Mouse (Mus musculus): ENCODE results near the gene Dnajc11. TPM values are rescaled to one million over a fixed set of nuclear protein-coding genes. Genes with fewer than 3 reads are reported as not detected.

Gene Dnajc11
- polyA plus RNA-seq, 1 experiment from 2014 or later: 45.4 TPM

- Histone ChIP-seq H3K4me2 (peak overlapping the region; percentile 97), H3K4me3 (peak overlapping the region; percentile 75), H3K27ac (peak overlapping the region; percentile 96), H3K36me3 (peaks cover 29% of the 10 kb centered on the region), H3K4me1 (replicated peaks) (peaks cover 66% of the 10 kb centered on the region), H3K9ac (peak overlapping the region; percentile 86), H3K27me3 (no peaks in the 10 kb centered on the region), H3K9me3 (replicated peaks) (no peaks in the 10 kb centered on the region)
- WGBS: 42% methylated on average over 8 of the region's 8 CpGs
- no peak for ATAC-seq (replicated peaks; ENCODE audit: insufficient number of reproducible peaks, insufficient read depth, low FRiP score, low read depth)
These were observed 77.8 kb downstream of the Dnajc11 start for GRCm38 (mm10) chr4:152011171-152011760.

GRCm38 (mm10) chr4:152012109-152012508, 78.6 kb downstream of the Dnajc11 start:
- Histone ChIP-seq H3K27me3 (no peaks in the 10 kb centered on the region), H3K9ac (0 out of 2 replicates have a peak overlapping the region, but pooled peaks have one; percentile 18), H3K36me3 (peaks cover 35% of the 10 kb centered on the region), H3K4me2 (peak overlapping the region; percentile 97), H3K27ac (peak overlapping the region; percentile 96), H3K4me3 (peak overlapping the region; percentile 75), H3K4me1 (replicated peaks) (peaks cover 61% of the 10 kb centered on the region), H3K9me3 (replicated peaks) (no peaks in the 10 kb centered on the region)
- ATAC-seq (replicated peaks; ENCODE audit: insufficient number of reproducible peaks, insufficient read depth, low FRiP score, low read depth): no peak
- WGBS: 82% methylated on average over 16 of the region's 16 CpGs

DNA sequence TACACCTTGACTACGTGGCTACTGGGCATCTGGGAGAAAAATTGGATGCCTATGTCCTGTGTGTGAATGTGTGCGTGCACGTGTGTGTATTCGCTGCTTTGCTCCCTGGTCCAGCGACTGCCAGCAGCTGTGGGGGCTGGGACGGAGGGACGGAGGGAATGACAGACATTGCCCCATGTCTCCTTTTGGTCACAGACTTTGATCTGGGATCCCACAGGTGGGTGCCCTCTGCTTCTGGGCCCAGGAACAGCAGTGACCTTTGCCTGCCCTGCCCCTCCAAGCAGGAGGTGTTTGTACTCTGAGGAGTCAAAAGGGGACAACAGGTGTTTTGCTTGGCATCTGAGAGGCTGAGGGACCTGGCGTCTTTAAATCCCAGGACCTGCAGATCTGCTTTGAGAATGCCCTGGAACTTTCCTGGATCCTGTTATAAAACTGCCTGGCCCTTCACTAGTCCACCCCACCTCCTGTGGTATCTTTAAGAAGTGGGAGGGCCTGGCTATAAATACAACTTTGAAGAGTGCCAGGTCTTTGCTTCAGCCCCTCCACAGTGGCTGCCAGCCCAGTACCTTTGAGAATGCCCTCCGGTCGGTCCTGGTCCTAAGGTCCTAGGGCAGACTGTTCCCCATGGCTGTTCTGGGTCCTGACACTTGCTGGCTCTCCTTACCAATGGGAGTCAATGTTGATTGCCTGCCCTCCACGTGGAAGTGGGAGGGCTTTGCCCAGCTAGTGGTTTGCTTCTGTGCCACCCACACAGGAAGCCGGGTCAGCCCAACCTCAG, 79.7 kb downstream of the Dnajc11 start:
- ATAC-seq (replicated peaks; ENCODE audit: insufficient number of reproducible peaks, insufficient read depth, low FRiP score, low read depth): no peak
- Histone ChIP-seq H3K9ac (peak overlapping the region; percentile 31), H3K27me3 (no peaks in the 10 kb centered on the region), H3K4me1 (replicated peaks) (peaks cover 50% of the 10 kb centered on the region), H3K9me3 (replicated peaks) (no peaks in the 10 kb centered on the region), H3K27ac (peak overlapping the region; percentile 96), H3K4me2 (peak overlapping the region; percentile 97), H3K36me3 (peaks cover 46% of the 10 kb centered on the region), H3K4me3 (peak overlapping the region; percentile 24)
- 62% methylated on average over 12 of the region's 12 CpGs for WGBS

- no peak overlapping the region for H3K9ac ChIP-seq
- H3K4me2 ChIP-seq: no peak overlapping the region
- no peaks in the 10 kb centered on the region for H3K9me3 ChIP-seq (replicated peaks)
- H3K27me3 ChIP-seq: no peaks in the 10 kb centered on the region
- ATAC-seq (replicated peaks; ENCODE audit: insufficient number of reproducible peaks, insufficient read depth, low FRiP score, low read depth): no peak
- peaks cover 5% of the 10 kb centered on the region for H3K4me1 ChIP-seq (replicated peaks)
- WGBS: 82% methylated on average over 6 of the region's 6 CpGs
- no peak overlapping the region for H3K4me3 ChIP-seq
- peaks cover 84% of the 10 kb centered on the region for H3K36me3 ChIP-seq
- H3K27ac ChIP-seq: no peak overlapping the region
These were observed 85.6 kb downstream of the Dnajc11 start for GRCm38 (mm10) chr4:152019073-152019472.

- Histone ChIP-seq H3K9me3 (replicated peaks) (no peaks in the 10 kb centered on the region), H3K36me3 (peaks cover 76% of the 10 kb centered on the region)
- no peak for ATAC-seq (replicated peaks; ENCODE audit: insufficient number of reproducible peaks, insufficient read depth, low FRiP score, low read depth)
These were observed 86.5 kb downstream of the Dnajc11 start for GRCm38 (mm10) chr4:152020024-152020423.

DNA sequence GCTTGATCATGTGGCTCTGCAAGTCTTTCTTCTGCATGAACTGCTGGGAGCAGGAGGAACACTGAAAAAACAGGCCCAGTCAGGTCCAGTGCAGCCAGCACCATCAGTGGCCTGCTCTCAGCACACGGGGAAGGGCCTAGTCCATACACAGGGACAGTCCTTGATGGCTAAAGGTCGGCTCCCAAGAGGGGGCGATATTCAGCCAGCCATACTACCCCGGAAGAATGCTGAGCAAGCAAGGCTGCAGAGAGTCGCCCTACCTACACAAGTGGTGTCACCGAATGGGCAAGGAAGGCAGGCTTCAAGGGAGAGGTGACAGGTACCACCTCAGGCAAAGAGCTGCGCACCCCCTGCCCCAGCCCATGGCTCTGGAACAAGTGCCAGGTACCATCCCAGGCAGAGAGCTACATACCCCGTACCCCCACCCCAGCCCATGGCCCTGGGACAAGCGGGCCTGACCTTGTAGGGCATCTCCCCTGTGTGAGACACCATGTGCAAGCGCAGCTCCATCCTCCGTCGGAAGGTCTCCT, 88.1 kb downstream of the Dnajc11 start:
- Histone ChIP-seq H3K4me1 (replicated peaks) (peaks cover 25% of the 10 kb centered on the region), H3K4me3 (no peak overlapping the region), H3K36me3 (peaks cover 60% of the 10 kb centered on the region), H3K27ac (no peak overlapping the region), H3K27me3 (no peaks in the 10 kb centered on the region), H3K9ac (no peak overlapping the region), H3K9me3 (replicated peaks) (no peaks in the 10 kb centered on the region), H3K4me2 (no peak overlapping the region)
- ATAC-seq (replicated peaks; ENCODE audit: insufficient number of reproducible peaks, insufficient read depth, low FRiP score, low read depth): no peak
- WGBS: 75% methylated on average over 12 of the region's 12 CpGs

More at GRCm38 (mm10) chr4:152020024-152020423, 86.5 kb downstream of the Dnajc11 start:
- no peaks in the 10 kb centered on the region for H3K27me3 ChIP-seq
- no peak overlapping the region for H3K4me3 ChIP-seq
- no peak overlapping the region for H3K4me2 ChIP-seq
- H3K9ac ChIP-seq: no peak overlapping the region
- WGBS: 89% methylated on average over 21 of the region's 21 CpGs
- H3K27ac ChIP-seq: no peak overlapping the region
- H3K4me1 ChIP-seq (replicated peaks): peaks cover 9% of the 10 kb centered on the region

DNA sequence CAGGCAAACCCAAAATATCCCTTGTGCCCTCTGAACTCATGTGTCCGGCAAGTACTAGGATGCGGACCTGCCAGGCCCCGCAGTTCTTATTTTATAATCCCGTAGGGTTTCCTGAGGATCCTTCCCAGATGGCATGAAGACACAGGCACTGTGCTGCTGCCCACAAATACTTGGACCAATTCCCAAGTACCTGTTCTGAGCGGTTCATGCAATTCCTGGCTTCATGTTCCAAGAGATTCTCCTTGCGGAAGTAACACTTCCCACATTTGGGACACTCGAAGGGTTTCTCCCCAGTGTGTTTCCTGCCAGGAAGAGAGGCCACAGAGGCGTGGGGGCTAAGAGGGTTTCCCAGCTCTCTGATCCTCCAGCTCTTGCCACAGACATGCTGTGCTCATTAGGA, 89.0 kb downstream of the Dnajc11 start:
- Histone ChIP-seq H3K27me3 (no peaks in the 10 kb centered on the region), H3K9ac (no peak overlapping the region), H3K4me2 (no peak overlapping the region), H3K4me3 (no peak overlapping the region), H3K4me1 (replicated peaks) (peaks cover 29% of the 10 kb centered on the region), H3K27ac (no peak overlapping the region), H3K36me3 (peaks cover 55% of the 10 kb centered on the region), H3K9me3 (replicated peaks) (no peaks in the 10 kb centered on the region)
- 81% methylated on average over 8 of the region's 8 CpGs for WGBS
- ATAC-seq (replicated peaks; ENCODE audit: insufficient number of reproducible peaks, insufficient read depth, low FRiP score, low read depth): no peak

- 86% methylated on average over 11 of the region's 11 CpGs for WGBS
- H3K9ac ChIP-seq: no peak overlapping the region
- H3K4me1 ChIP-seq (replicated peaks): peaks cover 42% of the 10 kb centered on the region
- no peak for ATAC-seq (replicated peaks; ENCODE audit: insufficient number of reproducible peaks, insufficient read depth, low FRiP score, low read depth)
- no peak overlapping the region for H3K4me2 ChIP-seq
- no peaks in the 10 kb centered on the region for H3K9me3 ChIP-seq (replicated peaks)
- peaks cover 39% of the 10 kb centered on the region for H3K36me3 ChIP-seq
- no peaks in the 10 kb centered on the region for H3K27me3 ChIP-seq
- H3K27ac ChIP-seq: no peak overlapping the region
- H3K4me3 ChIP-seq: no peak overlapping the region
These were observed 91.0 kb downstream of the Dnajc11 start for GRCm38 (mm10) chr4:152024525-152024924.

GRCm38 (mm10) chr4:152026751-152027508, 93.4 kb downstream of the Dnajc11 start:
- peak; percentile 64 for ATAC-seq (replicated peaks; ENCODE audit: insufficient number of reproducible peaks, insufficient read depth, low FRiP score, low read depth)
- Histone ChIP-seq H3K27ac (peak overlapping the region; percentile 78), H3K4me3 (peak overlapping the region; percentile 81)

GRCm38 (mm10) chr4:152027524-152027923, 94.0 kb downstream of the Dnajc11 start, which contains the start of gene Zbtb48:
TSS of gene Zbtb48 (minus strand) at chr4:152027671.
- peaks cover 14% of the 10 kb centered on the region for H3K36me3 ChIP-seq
- WGBS: under 1% methylated on average over 35 of the region's 35 CpGs
- H3K27me3 ChIP-seq: peaks cover 8% of the 10 kb centered on the region; the same call in 1 of the 2 replicates
- H3K27ac ChIP-seq: peak within 1 kb of the TSS; percentile 78
- H3K4me2 ChIP-seq: peak within 1 kb of the TSS; percentile 94
- ATAC-seq (replicated peaks; ENCODE audit: insufficient number of reproducible peaks, insufficient read depth, low FRiP score, low read depth): peak; percentile 97
- H3K4me3 ChIP-seq: peak within 1 kb of the TSS; percentile 81
- peak within 1 kb of the TSS; percentile 81 for H3K9ac ChIP-seq
- no peaks in the 10 kb centered on the region for H3K9me3 ChIP-seq (replicated peaks)
- peaks cover 42% of the 10 kb centered on the region for H3K4me1 ChIP-seq (replicated peaks)

More at GRCm38 (mm10) chr4:152026751-152027508, 93.4 kb downstream of the Dnajc11 start:
- H3K27me3 ChIP-seq: peaks cover 2% of the 10 kb centered on the region; the same call in 1 of the 2 replicates
- H3K9ac ChIP-seq: peak overlapping the region; percentile 81
- peak overlapping the region; percentile 94 for H3K4me2 ChIP-seq
- H3K4me1 ChIP-seq (replicated peaks): peaks cover 42% of the 10 kb centered on the region
- no peaks in the 10 kb centered on the region for H3K9me3 ChIP-seq (replicated peaks)
- H3K36me3 ChIP-seq: peaks cover 20% of the 10 kb centered on the region
- under 1% methylated on average over 41 of the region's 41 CpGs for WGBS

- Histone ChIP-seq H3K4me3 (peak overlapping the region; percentile 81), H3K27me3 (peaks cover 12% of the 10 kb centered on the region; the same call in 1 of the 2 replicates), H3K27ac (no peak overlapping the region), H3K9ac (no peak overlapping the region), H3K4me2 (peak overlapping the region; percentile 94), H3K36me3 (peaks cover 7% of the 10 kb centered on the region), H3K9me3 (replicated peaks) (no peaks in the 10 kb centered on the region), H3K4me1 (replicated peaks) (peaks cover 42% of the 10 kb centered on the region)
- 59% methylated on average over 15 of the region's 15 CpGs for WGBS
- ATAC-seq (replicated peaks; ENCODE audit: insufficient number of reproducible peaks, insufficient read depth, low FRiP score, low read depth): no peak
These were observed 95.0 kb downstream of the Dnajc11 start for GRCm38 (mm10) chr4:152028456-152028855.
